Mouse (Mus musculus) MN1 (cell line): Measurements from ENCODE around the gene Agk.

Experiments used
- DNase-seq: peaks from one replicate; pipeline ENCODE4 v3.0.0-alpha.2; 2016; ENCODE audit warnings: low spot score

Agk gene

DNA sequence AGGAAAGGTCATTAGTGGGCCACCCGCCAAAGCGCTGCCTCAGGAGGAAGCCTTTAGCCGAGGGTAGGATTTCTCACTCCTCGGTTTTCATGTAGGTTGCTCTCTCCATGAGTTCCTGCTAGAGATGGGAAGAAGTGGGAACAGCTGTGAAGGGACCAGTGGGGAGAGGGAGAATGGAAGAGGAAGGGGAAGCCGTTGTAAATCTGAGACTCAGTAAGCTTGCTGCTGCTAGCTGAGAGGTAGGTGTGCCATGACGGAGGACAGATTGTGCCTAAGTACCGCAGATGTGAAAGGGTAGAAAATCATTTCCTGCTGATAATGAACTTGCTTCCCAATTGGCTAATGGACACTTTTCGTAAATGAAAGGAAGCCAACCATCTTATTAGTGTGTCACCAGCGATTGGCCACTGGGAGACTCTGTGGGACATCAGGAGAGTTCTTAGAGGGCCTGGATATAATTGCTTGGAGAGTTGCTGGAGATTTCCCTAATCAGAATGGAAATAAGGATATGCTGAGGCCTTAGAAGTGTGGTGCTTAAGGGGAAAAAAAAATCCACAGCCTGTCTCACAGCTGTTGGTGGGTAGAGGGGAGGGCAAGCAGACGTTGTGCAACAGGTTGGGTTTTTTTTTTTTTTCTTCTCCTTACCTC, 118.4 kb downstream of the Agk start:
- DNase-seq = no peak
